Mouse (Mus musculus) frontal cortex, postnatal 14 days (tissue): ENCODE results near the gene Samhd1.

Experiments
- DNase-seq, 2 experiments: peaks; one replicate each; pipeline ENCODE4 v3.0.0; 2022; ENCODE audit warnings: low spot score in 2 of 2

Samhd1 gene

GRCm38 (mm10) chr2:157072316-157072990 is 62.6 kb downstream of the Samhd1 start:
- no peak for DNase-seq

- no peak for DNase-seq
These were observed 63.5 kb downstream of the Samhd1 start for GRCm38 (mm10) chr2:157071556-157071955.

GRCm38 (mm10) chr2:157070365-157070764 is 64.7 kb downstream of the Samhd1 start:
- DNase-seq, result no peak

GRCm38 (mm10) chr2:157069755-157070315 is 65.2 kb downstream of the Samhd1 start:
- DNase-seq, result no peak

GRCm38 (mm10) chr2:157069355-157069735 is 65.7 kb downstream of the Samhd1 start:
- no peak for DNase-seq

GRCm38 (mm10) chr2:157068701-157069354 is 66.2 kb downstream of the Samhd1 start:
- no peak for DNase-seq

- DNase-seq, result no peak
These were observed 68.2 kb downstream of the Samhd1 start for GRCm38 (mm10) chr2:157066731-157067430.

- DNase-seq, result no peak
These were observed 69.2 kb downstream of the Samhd1 start for GRCm38 (mm10) chr2:157065879-157066226.

GRCm38 (mm10) chr2:157064978-157065878 is 69.8 kb downstream of the Samhd1 start:
- no peak for DNase-seq

GRCm38 (mm10) chr2:157064136-157064535 is 70.9 kb downstream of the Samhd1 start:
- DNase-seq, result peak in 1 of 2 experiments; percentile 73

- DNase-seq, result peak in 1 of 2 experiments; percentile 65
These were observed 71.8 kb downstream of the Samhd1 start for GRCm38 (mm10) chr2:157063241-157063700.

- DNase-seq, result no peak
These were observed 74.3 kb downstream of the Samhd1 start for GRCm38 (mm10) chr2:157060557-157061305.

GRCm38 (mm10) chr2:157060037-157060436 is 75.0 kb downstream of the Samhd1 start:
- no peak for DNase-seq

- DNase-seq, result no peak
These were observed 75.9 kb downstream of the Samhd1 start for GRCm38 (mm10) chr2:157059166-157059565.

- DNase-seq, result peak; percentile 66 to 70
These were observed 76.6 kb downstream of the Samhd1 start for GRCm38 (mm10) chr2:157058342-157058998.

- no peak for DNase-seq
These were observed 77.3 kb downstream of the Samhd1 start for GRCm38 (mm10) chr2:157057758-157058157.

- DNase-seq, result no peak
These were observed 77.9 kb downstream of the Samhd1 start for GRCm38 (mm10) chr2:157057186-157057585.

- no peak for DNase-seq
These were observed 79.3 kb downstream of the Samhd1 start for GRCm38 (mm10) chr2:157055721-157056120.

GRCm38 (mm10) chr2:157054816-157055215 is 80.2 kb downstream of the Samhd1 start:
- no peak for DNase-seq

- DNase-seq, result no peak
These were observed 80.8 kb downstream of the Samhd1 start for GRCm38 (mm10) chr2:157054297-157054696.
